Mouse (Mus musculus) midbrain, embryonic 16.5 days (tissue): ENCODE measurements around the gene Ldlrad3. TPM values are rescaled to one million over a fixed set of nuclear protein-coding genes. Genes with fewer than 3 reads are reported as not detected.
A peak's percentile ranks its signal among the peaks of the same experiment; 100 is the strongest.

Source experiments
- ATAC-seq: fragments of 200-750 bp; cut with Nextera tagmentation; 2 replicates; pipeline ENCODE4 v1.8.0; 2017; ENCODE audit warnings: moderate TSS enrichment
- H3K27ac ChIP-seq: fragments of 300-500 bp; sonication (generic); 2 replicates; pipeline ENCODE4 v1.5.1; 2014; ENCODE audit warnings: mild to moderate bottlenecking, low read length, mixed read lengths
- H3K27me3 ChIP-seq: fragments of 300-500 bp; sonication (generic); 2 replicates; pipeline ENCODE4 v1.6.1; 2014; ENCODE audit warnings: low read depth, low read length, mixed read lengths; ENCODE audit not compliant: control insufficient read depth, insufficient read depth
- H3K36me3 ChIP-seq: fragments of 300-500 bp; sonication (generic); 2 replicates; pipeline ENCODE4 v1.6.1; 2014; ENCODE audit warnings: mild to moderate bottlenecking, low read length, moderate library complexity, mixed read lengths; ENCODE audit not compliant: control insufficient read depth, insufficient read depth
- H3K4me1 ChIP-seq: fragments of 300-500 bp; sonication (generic); 2 replicates; pipeline ENCODE4 v1.6.1; 2014; ENCODE audit warnings: mild to moderate bottlenecking, low read length, mixed read lengths; ENCODE audit not compliant: control insufficient read depth, insufficient read depth
- H3K4me2 ChIP-seq: fragments of 300-500 bp; sonication (generic); 2 replicates; pipeline ENCODE4 v1.6.1; 2014; ENCODE audit warnings: mild to moderate bottlenecking, low read length, mixed read lengths
- H3K4me3 ChIP-seq: fragments of 300-500 bp; sonication (generic); 2 replicates; pipeline ENCODE4 v1.5.1; 2014; ENCODE audit warnings: low read depth, mild to moderate bottlenecking, low read length, moderate library complexity, mixed read lengths
- H3K9ac ChIP-seq: fragments of 300-500 bp; sonication (generic); 2 replicates; pipeline ENCODE4 v1.6.1; 2014; ENCODE audit warnings: low read depth, low read length, mixed read lengths
- H3K9me3 ChIP-seq: fragments of 300-500 bp; sonication (generic); replicated peaks from 2 replicates; pipeline ENCODE4 v1.6.1; 2014; ENCODE audit warnings: mild to moderate bottlenecking, low read length, mixed read lengths; ENCODE audit not compliant: control insufficient read depth, poor library complexity, severe bottlenecking
- WGBS: fragments of 180-500 bp; shearing (Covaris S2); extraction: QIAGEN DNeasy Blood & Tissue Kit; methylation state at CpG from one replicate; pipeline ENCODE4 v1.1.7; 2014; 5-methylcytosine and 5-hydroxymethylcytosine counted together
- polyA plus RNA-seq: library from polyadenylated mRNA; unstranded; fragments of >200 nt; fragmentation: Nextera tagmentation; extraction: Ambion mirVana; gene quantifications from 2 replicates; pipeline ENCODE4 v1.2.1, GENCODE M21; 2015

Ldlrad3 gene
- polyA plus RNA-seq, 1 experiment from 2014 or later: 26.6 TPM

GRCm38 (mm10) chr2:102033818-102034512 lies 152.2 kb downstream of the Ldlrad3 start:
- no peak overlapping the region for H3K9ac ChIP-seq
- no peak overlapping the region for H3K4me2 ChIP-seq
- H3K27me3 ChIP-seq: no peaks in the 10 kb centered on the region
- H3K4me1 ChIP-seq: peaks cover 41% of the 10 kb centered on the region
- ATAC-seq: no peak
- H3K36me3 ChIP-seq: no peaks in the 10 kb centered on the region
- 59% methylated on average over 9 of the region's 9 CpGs for WGBS
- H3K27ac ChIP-seq: no peak overlapping the region
- H3K4me3 ChIP-seq: no peak overlapping the region
- no peaks in the 10 kb centered on the region for H3K9me3 ChIP-seq

- Histone ChIP-seq H3K4me3 (no peak overlapping the region), H3K27me3 (no peaks in the 10 kb centered on the region), H3K36me3 (no peaks in the 10 kb centered on the region), H3K27ac (0 out of 2 replicates have a peak overlapping the region, but pooled peaks have one; percentile 3), H3K9me3 (no peaks in the 10 kb centered on the region), H3K9ac (no peak overlapping the region), H3K4me2 (no peak overlapping the region), H3K4me1 (peaks cover 32% of the 10 kb centered on the region)
- WGBS: 61% methylated on average over 9 of the region's 9 CpGs
- no peak for ATAC-seq
Measured at GRCm38 (mm10) chr2:102032713-102033343, 153.4 kb downstream of the Ldlrad3 start.

GRCm38 (mm10) chr2:102030652-102031051 lies 155.5 kb downstream of the Ldlrad3 start:
- peaks cover 20% of the 10 kb centered on the region for H3K4me1 ChIP-seq
- ATAC-seq: peak; percentile 72
- no peaks in the 10 kb centered on the region for H3K36me3 ChIP-seq
- no peaks in the 10 kb centered on the region for H3K9me3 ChIP-seq
- H3K27ac ChIP-seq: no peak overlapping the region
- 9% methylated on average over 5 of the region's 5 CpGs for WGBS
- H3K4me3 ChIP-seq: no peak overlapping the region
- no peak overlapping the region for H3K4me2 ChIP-seq
- no peaks in the 10 kb centered on the region for H3K27me3 ChIP-seq
- H3K9ac ChIP-seq: no peak overlapping the region

GRCm38 (mm10) chr2:102030152-102030551 lies 156.0 kb downstream of the Ldlrad3 start:
- H3K27ac ChIP-seq: peak overlapping the region; percentile 67
- no peaks in the 10 kb centered on the region for H3K27me3 ChIP-seq
- H3K4me2 ChIP-seq: no peak overlapping the region
- no peak overlapping the region for H3K9ac ChIP-seq
- ATAC-seq: no peak
- no peaks in the 10 kb centered on the region for H3K9me3 ChIP-seq
- peaks cover 19% of the 10 kb centered on the region for H3K4me1 ChIP-seq
- no peaks in the 10 kb centered on the region for H3K36me3 ChIP-seq
- H3K4me3 ChIP-seq: no peak overlapping the region
- 62% methylated on average over 6 of the region's 6 CpGs for WGBS

GRCm38 (mm10) chr2:102029682-102030081 lies 156.5 kb downstream of the Ldlrad3 start:
- no peaks in the 10 kb centered on the region for H3K27me3 ChIP-seq
- peaks cover 19% of the 10 kb centered on the region for H3K4me1 ChIP-seq
- no peak overlapping the region for H3K4me3 ChIP-seq
- ATAC-seq: no peak
- WGBS: 44% methylated on average over 5 of the region's 5 CpGs
- H3K27ac ChIP-seq: peak overlapping the region; percentile 67
- no peaks in the 10 kb centered on the region for H3K9me3 ChIP-seq
- no peak overlapping the region for H3K9ac ChIP-seq
- H3K4me2 ChIP-seq: no peak overlapping the region
- H3K36me3 ChIP-seq: no peaks in the 10 kb centered on the region

- 45% methylated on average over 7 of the region's 7 CpGs for WGBS
- ATAC-seq: no peak
- H3K27ac ChIP-seq: no peak overlapping the region
Measured at GRCm38 (mm10) chr2:102027265-102027664, 158.9 kb downstream of the Ldlrad3 start.

GRCm38 (mm10) chr2:102026156-102026555 lies 160.0 kb downstream of the Ldlrad3 start:
- 91% methylated on average over 9 of the region's 9 CpGs for WGBS
- Histone ChIP-seq H3K27me3 (no peaks in the 10 kb centered on the region), H3K36me3 (no peaks in the 10 kb centered on the region), H3K4me1 (peaks cover 18% of the 10 kb centered on the region; the same call in 1 of the 2 replicates), H3K27ac (no peak overlapping the region), H3K9me3 (no peaks in the 10 kb centered on the region), H3K4me3 (no peak overlapping the region), H3K9ac (no peak overlapping the region), H3K4me2 (no peak overlapping the region)
- no peak for ATAC-seq

More at GRCm38 (mm10) chr2:102027265-102027664, 158.9 kb downstream of the Ldlrad3 start:
- no peaks in the 10 kb centered on the region for H3K27me3 ChIP-seq
- H3K4me3 ChIP-seq: no peak overlapping the region
- H3K4me2 ChIP-seq: no peak overlapping the region
- H3K9me3 ChIP-seq: no peaks in the 10 kb centered on the region
- peaks cover 10% of the 10 kb centered on the region; the same call in 1 of the 2 replicates for H3K4me1 ChIP-seq
- H3K36me3 ChIP-seq: no peaks in the 10 kb centered on the region
- no peak overlapping the region for H3K9ac ChIP-seq

GRCm38 (mm10) chr2:102024483-102024882 lies 161.7 kb downstream of the Ldlrad3 start:
- no peak overlapping the region for H3K4me3 ChIP-seq
- peaks cover 12% of the 10 kb centered on the region; the same call in 1 of the 2 replicates for H3K4me1 ChIP-seq
- H3K36me3 ChIP-seq: no peaks in the 10 kb centered on the region
- no peak overlapping the region for H3K9ac ChIP-seq
- WGBS: 78% methylated on average over 8 of the region's 8 CpGs
- H3K27ac ChIP-seq: no peak overlapping the region
- H3K27me3 ChIP-seq: no peaks in the 10 kb centered on the region
- no peaks in the 10 kb centered on the region for H3K9me3 ChIP-seq
- ATAC-seq: no peak
- no peak overlapping the region for H3K4me2 ChIP-seq
